Mouse (Mus musculus) CH12.LX (cell line): ENCODE data around the gene Tshz2.

Experiments
- CTCF ChIP-seq, 2 experiments: IDR thresholded peaks in 1 of 2; conservative IDR thresholded peaks in 1 of 2; 2 replicates each; pipeline ENCODE4 v1.5.1; 2011 to 2012; ENCODE audit warnings: low read depth in 2 of 2, low read length in 2 of 2, improper control_type of control experiment in 1 of 2, inconsistent platforms in 1 of 2, mild to moderate bottlenecking in 1 of 2, moderate library complexity in 1 of 2
- ETS1 ChIP-seq: conservative IDR thresholded peaks from 2 replicates; pipeline ENCODE4 v1.6.1; 2012; ENCODE audit warnings: low read depth, mild to moderate bottlenecking, inconsistent platforms, low read length, improper control_type of control experiment, moderate library complexity
- JUND ChIP-seq: conservative IDR thresholded peaks from 2 replicates; pipeline ENCODE4 v1.6.1; 2011; ENCODE audit warnings: low read depth, low read length, improper control_type of control experiment
- MAX ChIP-seq: IDR thresholded peaks from 2 replicates; pipeline ENCODE4 v1.6.1; 2011; ENCODE audit warnings: low read length, improper control_type of control experiment
- MAZ ChIP-seq: IDR thresholded peaks from 2 replicates; pipeline ENCODE4 v1.6.1; 2012; ENCODE audit warnings: low read depth, mild to moderate bottlenecking, inconsistent platforms, low read length, improper control_type of control experiment, moderate library complexity
- POLR2A ChIP-seq: IDR thresholded peaks from 2 replicates; pipeline ENCODE4 v1.6.1; 2011; ENCODE audit warnings: low read depth, mild to moderate bottlenecking, improper control_type of control experiment, low read length
- POLR2AphosphoS2 ChIP-seq: IDR thresholded peaks from 2 replicates; pipeline ENCODE4 v1.6.1; 2011; ENCODE audit warnings: low read depth, low read length, improper control_type of control experiment
- SMC3 ChIP-seq: IDR thresholded peaks from 2 replicates; pipeline ENCODE4 v1.6.1; 2011; ENCODE audit warnings: low read depth, low read length, improper control_type of control experiment
- USF1 ChIP-seq: IDR thresholded peaks from 2 replicates; pipeline ENCODE4 v1.6.1; 2014; ENCODE audit warnings: low read depth, mild to moderate bottlenecking, inconsistent platforms, low read length, improper control_type of control experiment

- TF ChIP-seq USF1 (no peak), POLR2A (no peak), POLR2AphosphoS2 (no peak), CTCF (conservative IDR thresholded peaks at IDR 0.05 in 1 of 2, IDR thresholded peaks at IDR 0.05 in 1 of 2; ENCODE audit: low read depth in 2 of 2, low read length in 2 of 2) (no peak), JUND (no peak), MAZ (no peak), ETS1 (no peak), MAX (no peak), SMC3 (no peak)
Observed at GRCm38 (mm10) chr2:170039772-170040171, 407.0 kb downstream of the Tshz2 start.
